Mouse (Mus musculus) limb, embryonic 15.5 days (tissue): ENCODE measurements around the gene Bcar3. TPM values are rescaled to one million over a fixed set of nuclear protein-coding genes. Genes with fewer than 3 reads are reported as not detected.

Source experiments
- ATAC-seq: fragments of 200-750 bp; cut with Nextera tagmentation; 2 replicates; pipeline ENCODE4 v1.8.0; 2017; ENCODE audit warnings: low read depth, moderate TSS enrichment; ENCODE audit not compliant: insufficient number of reproducible peaks, low FRiP score, low TSS enrichment
- H3K27ac ChIP-seq: fragments of 300-500 bp; sonication (generic); 2 replicates; pipeline ENCODE4 v1.5.1; 2015; ENCODE audit warnings: moderate library complexity, mild to moderate bottlenecking, inconsistent platforms
- H3K27me3 ChIP-seq: fragments of 300-500 bp; sonication (generic); 2 replicates; pipeline ENCODE4 v1.6.1; 2015; ENCODE audit warnings: inconsistent platforms
- H3K36me3 ChIP-seq: fragments of 300-500 bp; sonication (generic); 2 replicates; pipeline ENCODE4 v1.6.1; 2015; ENCODE audit warnings: inconsistent platforms
- H3K4me1 ChIP-seq: fragments of 300-500 bp; sonication (generic); 2 replicates; pipeline ENCODE4 v1.6.1; 2015; ENCODE audit warnings: inconsistent platforms
- H3K4me2 ChIP-seq: fragments of 300-500 bp; sonication (generic); 2 replicates; pipeline ENCODE4 v1.6.1; 2015; ENCODE audit warnings: mild to moderate bottlenecking, inconsistent platforms
- H3K4me3 ChIP-seq: fragments of 300-500 bp; sonication (generic); 2 replicates; pipeline ENCODE4 v1.5.1; 2015; ENCODE audit warnings: mild to moderate bottlenecking, inconsistent platforms
- H3K9ac ChIP-seq: fragments of 300-500 bp; sonication (generic); 2 replicates; pipeline ENCODE4 v1.6.1; 2015; ENCODE audit warnings: inconsistent platforms
- H3K9me3 ChIP-seq: fragments of 300-500 bp; sonication (generic); 2 replicates; pipeline ENCODE4 v1.6.1; 2016; ENCODE audit warnings: inconsistent platforms
- WGBS: fragments of 180-500 bp; shearing (Covaris S2); methylation state at CpG from one replicate; pipeline ENCODE4 v1.1.7; 2015; 5-methylcytosine and 5-hydroxymethylcytosine counted together
- polyA plus RNA-seq: library from polyadenylated mRNA; unstranded; fragments of >200 nt; fragmentation: Nextera tagmentation; extraction: Ambion mirVana; gene quantifications from 2 replicates; pipeline ENCODE4 v1.2.1, GENCODE M21; 2015

The Bcar3 gene
- polyA plus RNA-seq, 1 experiment from 2014 or later = 7.8 TPM

- Histone ChIP-seq H3K4me1 (peaks cover 52% of the 10 kb centered on the region), H3K4me3 (no peak overlapping the region), H3K36me3 (0 out of 2 replicates have a peak, but pooled peaks cover 3% of the 10 kb centered on the region), H3K27ac (no peak overlapping the region), H3K27me3 (peaks cover 6% of the 10 kb centered on the region), H3K9me3 (no peaks in the 10 kb centered on the region), H3K9ac (no peak overlapping the region), H3K4me2 (no peak overlapping the region)
- no peak for ATAC-seq
- WGBS = 88% methylated on average over 3 of the region's 3 CpGs
Observed at GRCm38 (mm10) chr3:122516327-122516695, 222.4 kb downstream of the Bcar3 start.

DNA sequence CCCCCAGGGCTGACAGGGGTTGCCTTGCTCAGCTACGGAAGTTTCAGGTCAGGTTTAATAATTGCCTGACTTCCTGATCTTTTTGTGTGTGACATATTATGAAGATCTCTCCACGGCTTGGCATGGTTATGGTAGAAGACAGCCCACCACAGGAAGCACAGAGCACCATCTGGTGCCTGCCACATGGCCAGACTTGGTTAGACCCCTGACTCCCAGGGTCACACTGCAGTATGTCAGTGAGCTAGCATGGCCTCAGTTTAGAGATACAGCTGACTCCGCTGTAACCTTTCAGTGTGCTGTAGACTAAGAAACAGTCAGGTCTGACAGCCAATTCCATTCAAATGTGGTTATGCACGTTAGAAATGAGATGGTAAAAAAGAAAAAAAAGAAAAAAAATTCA lies 223.8 kb downstream of the Bcar3 start:
- no peak overlapping the region for H3K4me2 ChIP-seq
- H3K27me3 ChIP-seq = peaks cover 6% of the 10 kb centered on the region
- H3K36me3 ChIP-seq = 0 out of 2 replicates have a peak, but pooled peaks cover 3% of the 10 kb centered on the region
- H3K4me3 ChIP-seq = no peak overlapping the region
- H3K9me3 ChIP-seq = no peaks in the 10 kb centered on the region
- no peak for ATAC-seq
- peak overlapping the region; percentile 65 for H3K27ac ChIP-seq
- no peak overlapping the region for H3K9ac ChIP-seq
- WGBS = 21% methylated on average over 4 of the region's 4 CpGs
- H3K4me1 ChIP-seq = peaks cover 49% of the 10 kb centered on the region

DNA sequence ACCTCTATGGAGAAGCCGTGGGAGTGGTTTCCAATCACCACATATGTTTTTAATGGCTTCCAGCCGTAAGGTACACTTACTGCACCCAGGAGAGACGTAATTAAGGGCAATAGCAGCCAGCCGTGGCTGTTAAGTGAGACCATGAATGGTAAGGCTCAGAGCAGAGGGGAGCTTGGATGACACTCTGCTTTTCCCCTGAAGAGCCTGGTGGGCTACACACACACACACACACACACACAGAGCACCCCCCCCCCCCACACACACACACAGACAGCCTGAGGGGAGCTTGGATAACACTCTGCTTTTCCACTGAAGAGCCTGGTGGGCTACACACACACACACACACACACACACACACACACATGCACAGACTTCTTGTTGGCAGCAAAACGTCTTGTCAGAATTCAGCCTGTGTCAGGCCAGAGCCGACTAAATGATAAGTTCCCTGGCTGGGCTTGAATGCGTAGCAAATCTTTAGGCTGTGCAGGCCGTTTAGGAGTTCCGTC lies 224.3 kb downstream of the Bcar3 start:
- peak overlapping the region; percentile 30; the same call in 1 of the 2 replicates for H3K4me2 ChIP-seq
- peak overlapping the region; percentile 65 for H3K27ac ChIP-seq
- no peaks in the 10 kb centered on the region for H3K9me3 ChIP-seq
- H3K36me3 ChIP-seq = no peaks in the 10 kb centered on the region
- H3K4me1 ChIP-seq = peaks cover 49% of the 10 kb centered on the region
- WGBS = 14% methylated on average over 9 of the region's 9 CpGs
- H3K4me3 ChIP-seq = no peak overlapping the region
- peak; percentile 90 for ATAC-seq
- peaks cover 6% of the 10 kb centered on the region for H3K27me3 ChIP-seq
- H3K9ac ChIP-seq = no peak overlapping the region

GRCm38 (mm10) chr3:122519082-122519481 lies 225.1 kb downstream of the Bcar3 start:
- H3K9ac ChIP-seq = no peak overlapping the region
- H3K4me2 ChIP-seq = peak overlapping the region; percentile 30
- no peak for ATAC-seq
- no peaks in the 10 kb centered on the region for H3K36me3 ChIP-seq
- H3K27me3 ChIP-seq = peaks cover 6% of the 10 kb centered on the region
- no peak overlapping the region for H3K27ac ChIP-seq
- H3K4me1 ChIP-seq = peaks cover 49% of the 10 kb centered on the region
- WGBS = 35% methylated on average over 13 of the region's 13 CpGs
- H3K9me3 ChIP-seq = no peaks in the 10 kb centered on the region
- 0 out of 2 replicates have a peak overlapping the region, but pooled peaks have one; percentile 0 for H3K4me3 ChIP-seq

DNA sequence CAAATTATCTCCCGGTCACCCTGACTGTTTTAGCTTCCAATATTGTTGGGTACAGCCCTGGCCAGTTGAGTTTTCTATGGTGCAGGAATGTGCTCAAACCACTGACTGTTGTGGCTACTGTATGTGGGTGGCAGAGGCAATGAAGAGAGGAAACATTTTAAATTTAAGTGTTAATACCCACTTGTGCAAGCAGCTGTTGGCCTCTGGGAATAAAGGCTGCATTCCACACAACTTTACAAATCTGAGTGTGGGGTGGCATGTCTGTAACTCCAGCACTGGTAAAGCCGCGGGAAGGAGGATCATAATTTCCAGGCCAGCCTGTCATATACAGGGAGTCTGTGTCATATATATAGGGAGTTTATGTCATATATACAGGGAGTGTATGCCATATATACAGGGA lies 226.4 kb downstream of the Bcar3 start:
- no peaks in the 10 kb centered on the region for H3K36me3 ChIP-seq
- WGBS = 51% methylated on average over 3 of the region's 3 CpGs
- no peaks in the 10 kb centered on the region for H3K9me3 ChIP-seq
- no peak overlapping the region for H3K9ac ChIP-seq
- H3K4me1 ChIP-seq = peaks cover 42% of the 10 kb centered on the region
- no peak overlapping the region for H3K4me3 ChIP-seq
- H3K27ac ChIP-seq = no peak overlapping the region
- H3K4me2 ChIP-seq = no peak overlapping the region
- peaks cover 6% of the 10 kb centered on the region for H3K27me3 ChIP-seq
- ATAC-seq = no peak

DNA sequence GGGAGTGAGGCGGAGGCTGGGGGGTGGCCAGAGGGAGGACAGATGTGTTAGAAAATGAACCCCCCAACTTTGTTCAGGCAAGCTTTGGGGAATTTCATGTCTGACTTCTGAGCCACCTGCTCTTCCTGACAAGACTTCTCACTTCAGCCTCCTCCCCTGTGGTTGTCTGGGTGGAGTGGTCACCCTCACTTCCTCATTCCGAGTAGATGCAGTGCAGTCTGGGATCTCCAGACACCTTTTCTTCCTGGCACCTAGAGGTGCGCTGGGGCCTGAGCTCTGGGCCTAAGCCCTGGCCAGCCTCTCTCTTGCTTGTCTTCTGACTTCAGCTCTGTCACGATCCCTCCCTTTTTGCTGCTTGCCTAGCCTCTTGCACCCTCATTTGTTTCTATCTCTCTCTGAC lies 226.9 kb downstream of the Bcar3 start:
- H3K4me1 ChIP-seq = peaks cover 37% of the 10 kb centered on the region
- H3K36me3 ChIP-seq = no peaks in the 10 kb centered on the region
- peaks cover 4% of the 10 kb centered on the region for H3K27me3 ChIP-seq
- H3K9ac ChIP-seq = no peak overlapping the region
- 86% methylated on average over 4 of the region's 4 CpGs for WGBS
- no peak overlapping the region for H3K4me2 ChIP-seq
- no peak overlapping the region for H3K4me3 ChIP-seq
- no peak for ATAC-seq
- no peaks in the 10 kb centered on the region for H3K9me3 ChIP-seq
- H3K27ac ChIP-seq = no peak overlapping the region

GRCm38 (mm10) chr3:122521294-122521693 lies 227.4 kb downstream of the Bcar3 start:
- H3K36me3 ChIP-seq = no peaks in the 10 kb centered on the region
- no peak overlapping the region for H3K9ac ChIP-seq
- no peaks in the 10 kb centered on the region for H3K9me3 ChIP-seq
- no peak overlapping the region for H3K4me3 ChIP-seq
- no peak overlapping the region for H3K4me2 ChIP-seq
- 39% methylated on average over 1 of the region's 1 CpGs for WGBS
- H3K27me3 ChIP-seq = no peaks in the 10 kb centered on the region; the same call in 1 of the 2 replicates
- no peak overlapping the region for H3K27ac ChIP-seq
- ATAC-seq = no peak
- peaks cover 34% of the 10 kb centered on the region for H3K4me1 ChIP-seq

- no peak for ATAC-seq
- WGBS = 82% methylated on average over 3 of the region's 3 CpGs
- H3K4me2 ChIP-seq = no peak overlapping the region
Observed at GRCm38 (mm10) chr3:122528477-122528876, 234.5 kb downstream of the Bcar3 start.

GRCm38 (mm10) chr3:122535938-122536703 lies 242.2 kb downstream of the Bcar3 start:
- Histone ChIP-seq H3K36me3 (peaks cover 36% of the 10 kb centered on the region), H3K4me2 (no peak overlapping the region), H3K9ac (no peak overlapping the region), H3K27ac (no peak overlapping the region), H3K4me1 (no peaks in the 10 kb centered on the region), H3K9me3 (no peaks in the 10 kb centered on the region), H3K4me3 (no peak overlapping the region), H3K27me3 (no peaks in the 10 kb centered on the region)
- 90% methylated on average over 8 of the region's 8 CpGs for WGBS
- ATAC-seq = no peak

More at GRCm38 (mm10) chr3:122528477-122528876, 234.5 kb downstream of the Bcar3 start:
- H3K9ac ChIP-seq = no peak overlapping the region
- H3K4me3 ChIP-seq = no peak overlapping the region
- H3K27ac ChIP-seq = no peak overlapping the region
- H3K4me1 ChIP-seq = no peaks in the 10 kb centered on the region
- no peaks in the 10 kb centered on the region for H3K9me3 ChIP-seq
- no peaks in the 10 kb centered on the region for H3K27me3 ChIP-seq
- H3K36me3 ChIP-seq = peaks cover 6% of the 10 kb centered on the region

DNA sequence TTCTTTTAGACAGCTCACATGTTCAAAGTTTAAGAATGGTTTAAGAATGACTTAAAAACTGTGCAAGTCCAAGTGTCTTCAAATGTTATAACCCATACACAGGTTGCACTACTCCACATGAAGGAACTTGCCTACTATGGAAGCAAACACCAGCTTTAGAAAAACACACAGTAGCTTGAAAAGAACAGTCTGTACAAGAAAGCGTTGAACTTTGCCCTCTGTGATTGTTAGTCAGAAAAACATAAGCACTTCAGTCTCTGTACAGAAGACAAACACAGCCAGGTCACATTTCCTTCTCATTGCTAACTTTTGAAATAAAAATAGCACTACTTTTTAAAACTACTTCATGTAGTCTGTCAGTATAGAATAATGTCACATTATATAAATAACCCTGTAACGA lies 244.9 kb downstream of the Bcar3 start:
- H3K9me3 ChIP-seq = no peaks in the 10 kb centered on the region
- WGBS = 86% methylated on average over 2 of the region's 2 CpGs
- H3K27me3 ChIP-seq = no peaks in the 10 kb centered on the region
- H3K4me2 ChIP-seq = no peak overlapping the region
- no peak overlapping the region for H3K9ac ChIP-seq
- no peak overlapping the region for H3K4me3 ChIP-seq
- H3K4me1 ChIP-seq = no peaks in the 10 kb centered on the region
- ATAC-seq = no peak
- H3K27ac ChIP-seq = no peak overlapping the region
- peaks cover 51% of the 10 kb centered on the region for H3K36me3 ChIP-seq

DNA sequence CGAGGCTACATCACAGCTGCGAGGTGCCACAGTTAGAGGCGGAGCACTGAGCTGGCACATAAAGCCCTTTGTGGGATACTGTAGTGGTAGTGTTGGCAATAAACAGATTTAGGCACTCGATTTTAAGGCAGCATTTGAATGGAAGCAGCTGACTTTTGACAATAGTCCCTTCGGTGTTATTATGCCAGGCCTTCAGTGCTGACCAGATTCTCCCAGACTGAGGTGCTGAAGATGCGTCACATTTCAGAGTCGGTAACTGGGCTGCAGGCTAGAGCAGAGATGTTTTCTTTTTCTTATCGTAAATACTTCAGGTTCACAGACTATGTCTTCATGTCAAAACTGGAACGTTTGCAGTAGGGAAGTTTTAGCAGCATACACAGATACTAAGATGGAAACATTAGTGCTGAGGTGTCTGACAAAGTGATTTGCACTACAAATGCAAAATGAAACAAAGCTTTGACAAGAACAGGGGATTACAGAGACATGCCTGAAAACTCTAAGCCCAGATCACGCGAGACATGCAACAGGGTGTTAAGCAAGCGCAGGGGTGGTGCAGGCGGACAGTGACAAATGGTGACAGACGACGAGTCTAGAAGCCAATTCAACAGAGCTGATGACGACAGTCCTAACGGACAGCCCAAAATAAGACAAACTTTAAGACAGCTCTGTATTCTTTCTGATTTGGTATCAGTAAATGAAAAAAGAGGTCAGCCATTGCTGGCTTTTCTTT lies 246.2 kb downstream of the Bcar3 start:
- Histone ChIP-seq H3K36me3 (peaks cover 62% of the 10 kb centered on the region), H3K27me3 (no peaks in the 10 kb centered on the region), H3K9me3 (no peaks in the 10 kb centered on the region), H3K4me3 (no peak overlapping the region), H3K4me1 (no peaks in the 10 kb centered on the region), H3K27ac (no peak overlapping the region), H3K9ac (no peak overlapping the region), H3K4me2 (no peak overlapping the region)
- 80% methylated on average over 17 of the region's 17 CpGs for WGBS
- no peak for ATAC-seq

GRCm38 (mm10) chr3:122540918-122541317 lies 247.0 kb downstream of the Bcar3 start:
- Histone ChIP-seq H3K4me2 (no peak overlapping the region), H3K27ac (no peak overlapping the region), H3K4me1 (no peaks in the 10 kb centered on the region), H3K36me3 (peaks cover 64% of the 10 kb centered on the region), H3K9ac (no peak overlapping the region), H3K9me3 (no peaks in the 10 kb centered on the region), H3K27me3 (no peaks in the 10 kb centered on the region), H3K4me3 (no peak overlapping the region)
- no peak for ATAC-seq
- WGBS = 77% methylated on average over 4 of the region's 4 CpGs
